Mouse (Mus musculus) cerebellum, adult (tissue): ENCODE measurements around the gene Ltbp1.

Experiments
- ATAC-seq: cut with Nextera tagmentation; 2 replicates; pipeline ENCODE4 v1.9.2; 2017; ENCODE audit warnings: mild to moderate bottlenecking, moderate library complexity, mixed read lengths; ENCODE audit not compliant: insufficient number of reproducible peaks, low FRiP score, low TSS enrichment

Gene Ltbp1

DNA sequence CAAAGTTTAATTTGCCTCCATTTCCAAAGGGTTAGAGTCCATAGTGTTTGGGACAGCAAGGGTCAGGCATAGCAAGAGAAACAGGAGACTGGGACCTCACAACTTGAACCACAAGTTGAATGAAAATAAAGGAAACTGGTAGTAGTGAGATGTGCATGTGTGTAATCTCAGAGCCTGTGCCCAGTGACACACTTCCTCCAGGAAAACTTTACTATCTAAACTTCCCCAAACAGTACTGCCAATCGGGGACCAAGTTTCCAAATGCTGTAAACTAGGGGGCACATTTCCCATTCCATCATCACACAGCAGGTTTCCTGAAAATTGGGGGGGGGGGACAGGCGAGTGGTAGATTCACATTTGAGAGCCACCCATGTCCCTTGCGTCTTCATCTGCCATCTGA lies 267.1 kb downstream of the Ltbp1 start:
- ATAC-seq = no peak

DNA sequence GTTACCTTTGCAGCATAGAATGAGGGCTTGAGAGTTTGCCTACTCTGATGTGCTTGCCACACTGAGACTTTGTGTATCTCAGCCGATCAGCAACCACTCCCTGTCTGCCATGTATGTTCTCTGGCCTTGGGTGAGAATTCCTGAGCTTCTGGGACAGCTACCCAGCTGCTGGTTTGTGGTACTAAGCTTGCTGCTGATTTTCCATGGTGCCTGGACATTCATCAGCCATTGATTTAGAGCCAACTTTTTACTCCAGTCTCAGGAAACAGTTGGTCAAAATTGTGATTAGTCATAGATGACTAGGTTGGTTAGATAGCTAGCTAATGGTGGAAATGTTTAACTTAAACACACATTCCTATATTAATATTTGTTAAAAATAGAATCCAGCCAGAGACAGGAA lies 267.9 kb downstream of the Ltbp1 start:
- no peak for ATAC-seq

DNA sequence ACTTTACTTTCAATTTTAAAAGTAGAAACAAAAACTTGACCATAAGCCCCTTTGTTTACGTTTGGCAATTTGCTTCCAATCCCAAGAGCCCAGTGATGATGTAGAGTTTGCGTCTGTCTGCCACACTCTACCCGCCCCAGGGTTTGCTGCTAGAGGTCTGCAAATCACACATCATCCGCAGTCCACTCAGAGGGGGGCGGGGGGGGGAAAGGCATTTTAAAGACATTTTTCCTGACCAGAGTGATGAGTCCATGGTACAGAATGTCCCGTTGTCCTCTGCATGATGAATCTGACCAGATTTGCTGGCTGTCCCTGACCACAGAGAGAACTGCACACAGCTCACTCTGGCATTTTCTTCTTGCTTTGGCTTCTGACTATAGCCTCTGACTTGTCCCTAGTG lies 269.9 kb downstream of the Ltbp1 start:
- no peak for ATAC-seq

DNA sequence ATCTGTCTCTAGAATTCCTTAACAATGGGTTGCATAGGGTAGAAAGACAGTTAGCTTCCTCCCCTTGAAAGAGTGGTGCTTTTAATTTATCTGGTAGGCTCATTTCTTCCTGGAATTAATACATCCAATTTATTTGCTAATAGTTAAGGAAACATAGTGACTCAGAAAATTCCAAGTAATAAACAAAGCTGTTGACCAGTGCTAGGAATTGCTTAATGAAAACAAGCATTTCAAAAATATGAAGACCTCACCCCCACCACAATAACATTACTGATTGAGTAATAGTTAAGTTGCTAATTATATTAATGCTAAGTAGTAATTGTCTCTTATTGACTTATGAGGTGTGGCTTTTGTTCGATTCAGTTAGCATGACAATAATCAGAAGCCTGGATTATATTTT lies 272.7 kb downstream of the Ltbp1 start:
- ATAC-seq = no peak

DNA sequence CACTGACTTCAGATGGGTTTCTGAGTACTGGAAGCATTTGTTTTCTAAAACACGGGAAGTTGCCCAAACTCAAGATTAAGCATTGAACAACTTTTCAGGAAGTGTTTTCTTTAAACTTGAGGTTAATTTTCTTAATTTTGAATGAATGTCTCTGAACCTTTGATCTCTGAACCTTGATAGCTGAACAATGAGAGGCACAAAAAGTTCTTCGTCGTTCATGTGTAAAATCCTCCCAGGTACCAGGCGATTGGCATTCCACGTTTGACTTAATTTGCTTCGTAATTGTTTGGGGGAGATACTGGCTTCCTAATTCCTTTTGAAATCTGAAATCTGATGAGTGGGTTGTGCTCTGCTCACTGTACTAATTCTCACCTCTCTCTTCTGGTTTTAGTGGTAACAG lies 273.2 kb downstream of the Ltbp1 start:
- no peak for ATAC-seq

DNA sequence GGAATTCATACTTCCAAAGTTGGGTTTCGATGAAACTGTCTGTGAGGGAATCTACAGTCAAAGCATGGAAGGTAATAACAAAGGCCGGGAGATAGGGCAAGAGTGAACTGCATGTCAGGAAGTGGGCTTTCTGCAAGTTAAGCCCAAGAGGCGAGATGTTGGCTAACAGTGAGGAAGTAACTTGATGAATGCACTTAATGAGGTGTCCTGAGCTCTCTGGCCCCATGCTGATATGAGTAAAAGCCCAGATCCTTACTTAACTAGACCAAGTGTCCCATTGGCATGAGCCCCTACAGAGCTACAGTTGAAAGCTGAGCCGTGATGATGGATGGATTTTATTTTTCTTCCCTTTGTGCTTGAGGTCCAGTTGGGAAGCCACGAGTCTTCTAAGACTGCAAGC lies 276.0 kb downstream of the Ltbp1 start:
- ATAC-seq = no peak

DNA sequence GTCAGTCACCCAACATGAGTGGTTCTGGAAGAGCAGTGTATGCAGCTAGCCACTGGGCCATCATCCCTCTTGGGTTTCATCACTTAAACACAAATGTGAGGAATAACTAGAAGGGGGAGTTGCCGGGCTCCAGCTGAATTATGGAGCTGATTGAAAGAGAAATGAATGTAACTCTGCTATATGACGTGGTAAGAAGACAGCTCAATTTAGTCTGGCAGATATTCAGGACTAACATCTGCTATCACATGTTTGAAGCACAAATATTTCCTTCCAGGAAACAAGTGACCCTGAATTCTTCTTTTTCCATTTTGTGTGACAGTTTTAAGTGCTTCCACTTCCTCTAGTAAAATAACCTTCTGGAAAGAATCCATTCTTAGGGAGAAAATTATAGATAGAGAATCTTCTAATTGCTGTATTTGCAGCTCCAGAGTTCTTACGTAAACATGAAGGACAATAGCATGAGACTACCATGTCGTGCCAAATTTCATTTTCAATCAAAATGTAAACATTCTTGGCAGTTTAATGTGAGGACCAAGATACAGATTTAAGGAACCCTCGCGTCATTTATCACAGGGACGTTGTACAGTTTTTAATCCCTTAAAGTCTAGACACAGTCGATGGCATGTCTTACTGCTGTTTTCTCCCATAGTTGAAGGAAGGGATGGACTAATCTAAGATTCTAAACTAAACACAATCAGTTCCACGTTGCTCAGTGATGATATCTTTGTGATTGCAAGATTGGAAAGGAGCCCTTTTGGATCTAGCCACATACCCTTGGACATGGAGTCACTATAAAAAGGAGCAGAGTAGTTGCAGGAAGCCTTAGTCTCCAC lies 279.7 kb downstream of the Ltbp1 start:
- ATAC-seq = no peak

DNA sequence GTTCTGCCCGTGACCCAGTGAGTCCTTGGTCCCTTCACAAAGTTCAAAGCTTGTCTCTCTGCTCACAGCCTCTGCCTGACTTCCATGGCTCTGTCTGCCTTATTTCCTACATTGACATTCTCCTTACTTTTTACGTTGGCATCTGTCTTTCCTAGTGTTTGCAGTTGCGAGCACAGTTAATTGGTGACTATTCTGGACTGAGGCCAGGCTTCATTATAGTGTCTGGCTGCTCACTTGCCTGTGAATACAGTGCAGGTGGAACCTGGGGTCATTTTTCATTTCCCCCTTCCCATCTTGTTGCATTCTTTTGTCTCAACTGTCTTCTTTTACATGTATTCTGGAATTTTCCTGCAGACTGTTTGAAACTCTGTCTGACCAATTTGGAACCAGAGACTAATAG lies 287.6 kb downstream of the Ltbp1 start:
- no peak for ATAC-seq

DNA sequence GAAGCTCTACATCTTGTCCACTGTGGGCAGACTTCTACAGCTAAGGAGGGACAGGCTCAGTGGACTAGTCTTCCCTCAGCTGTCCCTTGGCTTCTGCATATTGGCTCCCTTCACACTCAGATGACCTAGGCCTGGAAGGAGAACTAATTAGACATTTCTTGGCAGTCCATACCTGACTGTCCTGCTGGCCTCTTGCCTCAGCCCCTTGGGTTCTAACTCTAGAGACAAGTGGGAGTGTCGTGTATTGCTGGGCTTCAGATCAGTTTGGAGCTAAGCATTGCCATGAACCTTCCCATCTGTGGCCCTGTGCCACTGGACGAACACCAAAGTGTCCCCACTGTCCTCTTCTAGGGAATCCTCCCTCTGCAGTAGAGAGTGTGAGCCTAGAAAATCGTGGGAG lies 288.4 kb downstream of the Ltbp1 start:
- no peak for ATAC-seq

DNA sequence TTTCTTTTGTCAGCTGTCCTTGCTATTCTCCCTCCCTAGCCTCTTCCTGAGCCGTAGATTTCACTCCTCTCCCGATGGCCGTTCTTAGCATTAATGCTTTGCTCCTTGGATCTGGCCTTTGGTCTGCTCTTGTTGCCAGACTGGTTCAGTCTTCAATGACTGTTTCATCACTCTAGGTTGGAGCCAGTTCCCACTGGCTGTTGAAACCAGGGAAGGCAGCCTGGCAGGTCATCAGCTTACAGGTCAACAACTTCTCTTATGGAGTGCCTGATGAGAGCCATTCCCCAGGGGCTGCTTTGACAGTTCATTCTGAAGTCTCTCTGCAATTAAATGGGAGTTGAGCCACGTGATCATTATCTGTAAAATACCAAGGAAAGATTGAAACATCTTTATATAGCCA lies 295.5 kb downstream of the Ltbp1 start:
- ATAC-seq = no peak

DNA sequence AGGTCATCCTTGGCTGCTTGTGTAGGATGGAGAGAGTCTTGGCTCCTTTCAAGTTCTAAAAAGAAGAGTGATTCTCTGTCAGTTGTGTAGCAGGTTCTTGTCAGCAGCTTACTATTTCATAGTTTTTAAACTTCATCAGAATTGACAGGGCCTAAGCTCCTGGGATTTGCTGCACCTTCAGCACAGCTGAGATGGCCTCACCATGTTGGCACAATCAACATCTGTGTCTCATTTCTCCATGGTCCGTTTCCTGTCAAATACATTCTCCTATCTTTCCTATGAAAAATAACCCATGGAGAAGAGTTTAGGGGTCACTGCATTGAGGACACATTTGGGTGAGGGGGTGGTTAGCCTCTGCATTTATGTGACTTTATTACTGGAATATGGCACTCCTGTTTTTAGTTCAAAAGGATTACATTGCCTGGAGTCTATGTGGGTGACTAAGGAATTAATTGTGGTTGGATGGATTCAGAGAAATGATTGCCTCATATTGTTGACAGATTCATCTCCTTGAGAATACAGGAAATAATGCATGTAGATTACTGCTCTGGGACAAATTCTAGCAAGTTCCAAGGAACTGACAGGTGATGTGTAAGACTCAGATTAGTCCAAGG lies 299.5 kb downstream of the Ltbp1 start:
- no peak for ATAC-seq

DNA sequence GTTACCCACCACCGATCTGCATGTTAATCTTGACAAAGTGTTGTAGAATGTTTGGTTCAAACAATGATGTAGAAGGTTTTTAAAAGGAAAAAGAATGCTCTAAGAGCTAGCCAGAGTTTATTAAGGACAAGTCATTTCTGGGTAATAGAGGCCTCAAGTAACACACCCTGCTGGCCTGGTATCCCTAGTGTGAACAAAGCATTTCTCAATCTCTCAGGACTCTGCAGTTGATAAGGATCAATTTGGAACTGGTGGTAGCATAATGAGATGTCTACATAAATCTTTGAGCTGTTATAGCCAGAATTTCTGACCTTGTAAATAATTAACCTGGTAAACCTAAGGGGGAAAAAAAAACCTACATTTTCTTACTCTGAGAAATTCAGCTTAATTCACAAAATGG lies 300.3 kb downstream of the Ltbp1 start:
- no peak for ATAC-seq

DNA sequence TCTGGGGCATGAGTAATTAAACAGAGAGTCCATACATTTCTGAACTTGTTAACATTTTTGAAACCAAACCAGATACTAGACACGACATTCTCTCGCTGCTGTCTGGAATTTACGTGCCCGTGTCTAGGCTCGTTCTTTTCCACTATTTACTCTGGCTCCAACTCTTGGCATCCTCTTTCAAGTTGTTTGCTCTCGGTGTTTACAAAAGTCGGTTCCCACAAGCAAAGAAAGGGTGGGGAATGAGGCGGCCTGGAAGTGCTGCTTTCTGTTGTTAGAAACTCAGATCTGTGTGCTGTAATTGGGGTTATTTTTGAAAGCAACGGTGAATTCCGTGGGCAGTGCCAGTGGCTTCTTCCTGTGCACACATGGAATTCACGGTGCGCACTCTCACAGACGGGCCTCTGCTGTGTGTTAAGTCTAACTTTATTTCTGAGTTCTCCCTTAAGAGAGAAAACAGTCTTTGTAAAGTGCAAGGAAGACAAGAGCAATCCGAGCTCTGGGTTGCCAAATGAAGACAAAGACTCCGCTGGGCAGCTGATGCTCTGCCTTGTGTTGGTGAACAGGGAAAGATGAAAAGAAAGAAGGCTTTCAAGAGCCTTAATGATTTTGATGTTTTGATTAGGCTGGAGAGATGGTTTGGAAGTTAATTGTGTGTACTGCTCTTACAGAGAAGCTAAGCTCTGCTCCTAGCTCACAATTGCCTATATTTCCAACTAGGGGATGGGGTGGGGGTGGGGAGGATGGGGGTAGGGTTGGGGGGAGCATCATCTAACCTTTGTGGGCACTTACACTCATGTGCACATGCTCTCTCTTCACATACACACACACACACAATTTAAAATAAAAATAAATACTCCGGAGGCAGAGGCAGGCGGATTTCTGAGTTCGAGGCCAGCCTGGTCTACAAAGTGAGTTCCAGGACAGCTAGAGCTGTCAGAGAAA lies 302.0 kb downstream of the Ltbp1 start:
- no peak for ATAC-seq

DNA sequence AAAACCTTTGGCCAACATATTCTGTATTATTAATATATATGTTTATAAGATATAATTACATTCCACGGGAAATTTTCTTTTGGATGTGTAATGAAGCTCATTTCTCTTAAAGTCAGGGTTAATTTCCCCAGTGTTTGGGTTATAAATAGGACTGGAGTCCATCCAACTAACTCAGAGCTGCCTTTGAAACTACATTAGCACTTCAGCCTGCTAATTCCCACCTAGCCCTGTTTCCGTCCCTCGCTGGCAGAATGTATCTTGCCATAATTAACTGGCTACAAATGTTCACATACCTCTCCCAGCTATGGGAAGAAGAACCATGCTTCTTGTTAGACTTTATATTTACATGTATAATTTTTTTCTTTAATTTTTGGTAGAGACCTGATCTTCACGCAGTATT lies 311.7 kb downstream of the Ltbp1 start:
- no peak for ATAC-seq

DNA sequence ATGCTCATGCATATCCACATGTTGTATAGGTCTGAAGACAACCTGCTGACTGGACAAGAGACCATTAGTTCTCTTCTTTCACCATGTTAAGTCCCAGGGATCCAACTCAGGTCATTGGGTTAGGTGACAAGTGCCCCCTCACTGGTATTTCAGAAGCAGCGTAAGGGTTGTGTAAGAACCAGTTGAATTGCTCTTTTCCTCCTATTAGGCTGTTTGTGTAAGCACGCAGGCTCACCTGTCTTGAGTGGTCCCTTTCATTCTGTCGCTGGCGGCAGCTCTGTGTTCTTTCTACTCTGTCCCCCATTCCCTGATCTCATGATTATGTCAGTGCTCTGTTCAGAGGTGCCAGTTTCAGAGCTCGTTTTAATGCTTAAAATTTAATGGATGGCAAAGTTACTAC lies 317.9 kb downstream of the Ltbp1 start:
- ATAC-seq = no peak

DNA sequence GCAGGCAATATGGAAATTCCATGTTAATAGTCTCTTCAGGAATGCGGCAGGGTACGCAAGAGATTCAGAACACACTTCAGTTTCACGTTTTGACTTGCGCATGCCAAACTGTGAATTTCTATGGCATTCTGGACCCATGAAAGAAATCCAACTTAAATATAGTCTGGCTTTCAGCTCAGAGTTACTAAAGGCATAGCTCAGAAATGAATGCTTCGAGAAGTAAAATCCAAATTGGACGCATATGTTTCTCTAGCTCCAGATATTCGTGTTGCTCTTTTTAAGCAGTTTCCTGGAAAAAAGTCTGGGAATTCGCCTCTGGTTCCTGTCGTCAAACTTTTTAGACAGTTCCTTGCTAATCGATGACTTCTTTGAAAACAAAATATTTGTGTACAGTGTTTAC lies 318.4 kb downstream of the Ltbp1 start:
- no peak for ATAC-seq

DNA sequence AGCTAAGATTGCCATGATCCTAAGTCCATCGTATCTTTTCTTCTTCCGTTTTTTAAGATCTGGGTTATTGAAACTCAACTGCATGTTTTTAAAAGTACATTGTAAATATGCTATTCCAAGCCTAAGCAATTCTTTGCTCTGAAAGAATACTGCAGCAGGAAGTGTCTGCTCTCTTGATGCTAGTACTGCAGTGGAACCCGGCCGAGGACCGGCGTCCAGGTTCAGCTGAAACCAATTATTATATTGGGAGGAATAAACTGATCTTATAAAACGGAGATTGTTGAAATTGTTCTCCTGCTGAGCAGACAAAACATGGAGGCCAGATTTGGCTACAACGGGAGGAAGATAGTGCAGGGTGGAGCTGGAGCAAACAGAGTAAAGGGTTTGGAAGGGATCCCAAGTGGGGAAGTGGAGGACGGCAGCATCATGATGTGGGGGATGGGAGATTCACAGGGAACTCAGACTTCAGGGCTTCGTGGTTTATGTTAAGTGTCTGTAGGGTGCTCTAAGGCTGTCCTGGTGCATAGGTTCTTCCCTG lies 322.8 kb downstream of the Ltbp1 start:
- ATAC-seq = no peak

DNA sequence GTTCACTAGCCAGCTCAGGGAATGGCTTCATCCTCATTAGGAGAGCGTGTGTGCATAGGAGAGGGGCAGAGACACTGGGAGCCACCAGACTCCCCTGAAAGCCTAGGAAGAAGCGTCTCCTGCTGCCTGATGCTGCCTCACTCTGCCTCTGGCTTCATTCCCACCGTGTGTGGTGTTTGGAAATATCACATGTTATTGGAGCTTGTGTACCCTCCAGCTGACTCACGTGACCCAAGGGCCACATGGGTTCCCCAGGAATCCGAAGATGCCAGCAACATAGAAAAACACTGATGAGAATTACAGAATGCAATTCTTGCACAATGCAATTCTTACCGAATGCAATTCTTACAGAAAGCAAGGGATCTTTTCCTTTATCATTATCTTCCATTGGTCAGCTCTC lies 325.0 kb downstream of the Ltbp1 start:
- no peak for ATAC-seq

DNA sequence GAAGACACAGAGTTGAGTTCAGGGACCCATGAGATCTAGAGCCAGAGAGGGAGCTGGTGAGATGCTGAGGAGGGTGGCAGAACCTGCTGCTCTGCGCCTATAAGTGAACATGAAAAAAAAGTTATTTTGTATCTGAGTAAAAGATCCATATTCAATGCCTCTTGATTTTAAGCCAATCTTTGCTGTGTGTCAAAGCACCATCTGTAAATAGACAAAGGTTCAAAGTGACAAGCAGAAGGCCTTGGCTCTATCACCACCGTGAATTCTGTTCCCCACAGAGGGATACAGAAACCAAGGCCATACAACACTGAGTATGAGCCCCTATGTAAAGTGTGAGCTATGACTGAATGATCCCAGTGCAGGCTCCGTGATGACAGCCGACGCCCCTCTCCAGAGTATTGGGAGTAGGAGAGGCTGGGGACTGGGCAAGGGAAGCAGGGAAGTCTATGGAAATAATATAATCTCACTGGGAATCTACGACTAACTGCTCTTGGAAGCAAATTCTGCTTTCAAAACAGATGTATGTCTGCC lies 326.1 kb downstream of the Ltbp1 start:
- ATAC-seq = no peak

DNA sequence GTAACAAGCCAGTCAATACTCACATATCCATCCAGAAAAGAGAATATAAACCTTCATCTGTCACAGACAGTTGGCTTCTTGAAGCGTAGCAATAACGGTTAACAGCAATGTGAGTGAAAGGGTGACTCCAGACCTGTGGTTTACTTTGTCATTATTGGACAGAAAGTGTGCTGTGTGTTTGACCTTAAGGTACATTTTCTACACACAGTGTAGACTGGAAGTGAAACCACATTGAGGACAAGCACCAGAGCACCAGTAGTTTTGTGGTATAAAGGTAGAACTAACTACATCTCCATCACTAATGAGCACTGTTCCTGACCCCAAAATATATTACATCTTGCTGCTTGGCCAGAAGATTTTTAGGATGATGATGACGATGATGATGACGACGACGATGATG lies 326.9 kb downstream of the Ltbp1 start:
- ATAC-seq = no peak

DNA sequence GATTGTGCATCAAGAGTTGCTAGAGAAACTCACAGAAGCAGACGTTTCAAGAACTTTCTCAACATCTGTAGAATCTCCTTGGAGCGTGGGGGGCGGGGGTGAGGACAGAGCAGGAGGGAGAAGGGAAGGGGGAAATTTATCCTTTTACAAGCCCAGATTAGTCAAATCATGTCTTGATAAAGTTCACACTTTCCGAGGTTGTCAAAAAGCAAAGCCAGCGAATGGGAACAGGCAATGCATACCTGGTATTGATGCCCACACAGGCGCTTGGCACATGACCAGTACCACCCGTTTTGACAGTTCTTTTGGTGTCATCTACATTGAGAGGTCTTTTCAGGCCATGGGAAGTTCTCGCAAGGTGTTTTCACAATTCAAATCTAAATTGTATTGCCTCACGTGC lies 327.6 kb downstream of the Ltbp1 start:
- no peak for ATAC-seq
